In the genomic region with DNA sequence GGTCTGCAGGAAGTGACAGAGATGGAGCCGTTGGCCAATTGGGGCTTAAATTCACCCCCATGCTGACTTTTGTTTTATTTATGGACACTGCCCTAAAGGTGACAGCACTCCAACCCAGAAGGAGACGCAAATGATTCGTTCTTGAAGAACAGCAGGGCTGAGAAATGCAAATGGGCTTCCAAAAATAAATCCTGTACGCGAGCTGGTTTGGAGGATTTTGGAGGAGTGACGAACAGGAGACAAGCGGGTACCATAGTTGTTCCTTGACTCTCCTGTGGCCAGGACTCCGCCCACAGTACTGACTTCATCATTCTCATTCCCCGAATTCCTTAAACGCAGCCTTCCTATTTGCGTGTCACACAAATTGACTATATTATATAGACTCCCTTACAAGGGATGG, we compare ENCODE assay signal across 16 mouse cellular contexts.
"Had no signal": no experiment of that assay in that cellular context is flagged by ENCODE, and none has a peak within 500 bp of the region (broad histone marks: within the 10 kb centered on the region; RNA-seq: fewer than 3 reads in every experiment).

No protein-coding gene starts in this region.

- H3K4me2 ChIP-seq: limb, embryonic 12.5 days; liver, embryonic 13.5 days; lung, embryonic 15.5 days; midbrain, embryonic 11.5 days; midbrain, embryonic 15.5 days; neural tube, embryonic 13.5 days had no signal

- DNase-seq: kidney, postnatal 10 days; kidney, postnatal 4 days; liver; liver, embryonic 13.5 days; liver, postnatal 0 days; lung, postnatal 14 days; thymus, postnatal 14 days had no signal

- H3K27ac ChIP-seq: layer of hippocampus, adult 2 months; limb, embryonic 12.5 days; liver, embryonic 13.5 days; lung, embryonic 15.5 days; macrophage; midbrain, embryonic 15.5 days; neural tube, embryonic 13.5 days; stomach, postnatal 0 days had no signal

- H3K36me3 ChIP-seq: limb, embryonic 12.5 days; lung, embryonic 15.5 days; midbrain, embryonic 15.5 days; neural tube, embryonic 13.5 days had no signal

- H3K27me3 ChIP-seq: limb, embryonic 12.5 days; liver, embryonic 13.5 days; lung, embryonic 15.5 days; midbrain, embryonic 15.5 days; neural tube, embryonic 13.5 days had no signal

- ATAC-seq: liver, postnatal 0 days; midbrain, embryonic 15.5 days had no signal

- H3K9me3 ChIP-seq: limb, embryonic 12.5 days; liver, embryonic 13.5 days; lung, embryonic 15.5 days; midbrain, embryonic 15.5 days; neural tube, embryonic 13.5 days had no signal

- H3K4me3 ChIP-seq: layer of hippocampus, adult 2 months; limb, embryonic 12.5 days; liver, embryonic 13.5 days; lung, embryonic 15.5 days; megakaryocyte, embryonic 14.5 days; midbrain, embryonic 15.5 days; neural tube, embryonic 13.5 days had no signal

- H3K9ac ChIP-seq: limb, embryonic 12.5 days; liver, embryonic 13.5 days; liver, postnatal 0 days; lung, embryonic 15.5 days; midbrain, embryonic 15.5 days; neural tube, embryonic 13.5 days had no signal

- H3K4me1 ChIP-seq: midbrain, embryonic 15.5 days had no signal
